Mouse (Mus musculus) heart, postnatal 0 days (tissue): ENCODE measurements at regions not wholly inside any gene's neighbourhood (a gene's known extent, or its start where the extent isn't known, plus 50 kb on each side); places are given as distances from the start of the nearest gene placed in this dataset.

Experiments used
- CTCF ChIP-seq: IDR thresholded peaks from 2 replicates; pipeline ENCODE4 v1.5.1; 2016; ENCODE audit warnings: antibody characterized with exemption, control low read depth, low read depth
- EP300 ChIP-seq: IDR thresholded peaks from 2 replicates; pipeline ENCODE4 v1.6.1; 2016; ENCODE audit warnings: antibody characterized with exemption, low read depth

GRCm38 (mm10) chr4:83984671-83985391 is 459.5 kb downstream of the Ccdc171 start:
- no peak for TF ChIP-seq EP300
- no peak for TF ChIP-seq CTCF
